Mouse (Mus musculus): ENCODE results near the gene Grap2. TPM values are rescaled to one million over a fixed set of nuclear protein-coding genes. Genes with fewer than 3 reads are reported as not detected.

The Grap2 gene
- polyA plus RNA-seq, 1 experiment from 2014 or later, result 112 TPM

- DNase-seq (ENCODE audit: low spot score), result no peak
Observed at GRCm38 (mm10) chr15:80680347-80681030, 108.1 kb downstream of the Grap2 start.

GRCm38 (mm10) chr15:80681466-80681881 lies 109.1 kb downstream of the Grap2 start:
- DNase-seq (ENCODE audit: low spot score), result peak; percentile 65

- no peak for DNase-seq (ENCODE audit: low spot score)
Observed at GRCm38 (mm10) chr15:80682343-80682742, 109.9 kb downstream of the Grap2 start.

- no peak for DNase-seq (ENCODE audit: low spot score)
Observed at GRCm38 (mm10) chr15:80683151-80683550, 110.8 kb downstream of the Grap2 start.

- DNase-seq (ENCODE audit: low spot score), result no peak
Observed at GRCm38 (mm10) chr15:80683990-80684389, 111.6 kb downstream of the Grap2 start.

GRCm38 (mm10) chr15:80684786-80685602 lies 112.6 kb downstream of the Grap2 start:
- DNase-seq (ENCODE audit: low spot score), result no peak

- DNase-seq (ENCODE audit: low spot score), result no peak
Observed at GRCm38 (mm10) chr15:80685603-80685895, 113.2 kb downstream of the Grap2 start.

- no peak for DNase-seq (ENCODE audit: low spot score)
Observed at GRCm38 (mm10) chr15:80688536-80688935, 116.1 kb downstream of the Grap2 start.

GRCm38 (mm10) chr15:80693492-80693891 lies 121.1 kb downstream of the Grap2 start:
- no peak for DNase-seq (ENCODE audit: low spot score)

GRCm38 (mm10) chr15:80694125-80694910 lies 121.9 kb downstream of the Grap2 start:
- DNase-seq (ENCODE audit: low spot score), result peak; percentile 88

GRCm38 (mm10) chr15:80697564-80697963 lies 125.2 kb downstream of the Grap2 start:
- peak; percentile 90 for DNase-seq (ENCODE audit: low spot score)

GRCm38 (mm10) chr15:80701481-80702257 lies 129.3 kb downstream of the Grap2 start:
- DNase-seq (ENCODE audit: low spot score), result no peak

Small RNA genes lying within 50 kb of the gene (microRNA-seq; reads per million reads assigned to microRNA genes)
- 2.1 reads per million for gene Mir6957 (ENCODE audit: borderline number of aligned reads)

Other genes starting within 250 kb of the Grap2 start
- gene Enthd1, start 7.4 kb upstream of the Grap2 start, polyA plus RNA-seq (2015; fragmentation: Nextera tagmentation; extraction: Ambion mirVana), result 0.17 and 0.33 TPM in 2 replicates
- 5.1 and 5.4 TPM in 2 replicates for gene Fam83f, start 99.3 kb downstream of the Grap2 start, polyA plus RNA-seq (2015; fragmentation: Nextera tagmentation; extraction: Ambion mirVana)
- gene Tnrc6b, start 138.7 kb downstream of the Grap2 start, polyA plus RNA-seq (2015; fragmentation: Nextera tagmentation; extraction: Ambion mirVana), result 16.2 and 23.9 TPM in 2 replicates

Data from thymus, postnatal 0 days (tissue).